Mouse (Mus musculus): ENCODE measurements at regions not wholly inside any gene's neighbourhood (a gene's known extent, or its start where the extent isn't known, plus 50 kb on each side); places are given as distances from the start of the nearest gene placed in this dataset.

GRCm38 (mm10) chr14:101382838-101383237, 182.7 kb upstream of the Prr30 start:
- TF ChIP-seq POLR2A (IDR thresholded peaks at IDR 0.05; ENCODE audit: insufficient read depth, low read depth, low read length) = no peak
- TF ChIP-seq CTCF (IDR thresholded peaks at IDR 0.05) = no peak

All from heart, adult 2 months (tissue).